ENCODE assay signal across 10 mouse cellular contexts in genomic region chr9:109899774-109900173, GRCm38 (mm10). TPM values are rescaled to one million over a fixed set of nuclear protein-coding genes. Genes with fewer than 3 reads are reported as not detected.
DNase-seq lines count a peak whose midpoint lies in the region; ATAC-seq lines count a peak whose summit lies in the region.
"Had no signal": no experiment of that assay in that cellular context is flagged by ENCODE, and none has a peak within 500 bp of the region (broad histone marks: within the 10 kb centered on the region; RNA-seq: fewer than 3 reads in every experiment).

No protein-coding gene starts in this region.

- 68% methylated on average over 8 of the region's 8 CpGs for WGBS in embryonic facial prominence, embryonic 10.5 days
- WGBS in heart, embryonic 16.5 days, result 48% methylated on average over 8 of the region's 8 CpGs

- peak; percentile 42 for DNase-seq in kidney, adult 18-20 months
- DNase-seq in kidney, adult 11 months, result no peak
- no peak for DNase-seq in embryonic facial prominence, embryonic 10.5 days (ENCODE audit: low spot score)
- DNase-seq in lung, postnatal 14 days, result peak; percentile 35
- no peak for DNase-seq in spleen, adult 18-20 months
- DNase-seq: cerebellum, postnatal 10 days had no signal

- peak overlapping the region; percentile 54 for H3K27ac ChIP-seq in embryonic facial prominence, embryonic 10.5 days (replicated peaks)
- H3K27ac ChIP-seq in heart, embryonic 16.5 days (ENCODE audit: low read length), result no peak overlapping the region
- H3K27ac ChIP-seq: limb, embryonic 13.5 days had no signal

- H3K27me3 ChIP-seq in embryonic facial prominence, embryonic 10.5 days (replicated peaks; ENCODE audit: low read depth, poor library complexity, severe bottlenecking), result no peaks in the 10 kb centered on the region
- no peaks in the 10 kb centered on the region for H3K27me3 ChIP-seq in heart, embryonic 16.5 days (ENCODE audit: control insufficient read depth, insufficient read depth, low read length)
- H3K27me3 ChIP-seq: limb, embryonic 13.5 days had no signal

- ATAC-seq in heart, embryonic 16.5 days (replicated peaks; ENCODE audit: extremely low read depth, insufficient read depth, low FRiP score), result no peak
- no peak for ATAC-seq in granulocyte monocyte progenitor cell, adult 5-6 weeks (replicated peaks; ENCODE audit: poor library complexity, severe bottlenecking)
- ATAC-seq: inflammation-experienced regulatory T-cells, adult 6 months had no signal

- no peak overlapping the region for H3K9ac ChIP-seq in heart, embryonic 16.5 days (ENCODE audit: low read length)
- H3K9ac ChIP-seq: limb, embryonic 13.5 days had no signal

- peaks cover 24% of the 10 kb centered on the region for H3K36me3 ChIP-seq in embryonic facial prominence, embryonic 10.5 days (replicated peaks)
- H3K36me3 ChIP-seq in heart, embryonic 16.5 days (ENCODE audit: control insufficient read depth, insufficient read depth), result no peaks in the 10 kb centered on the region

- peaks cover 14% of the 10 kb centered on the region for H3K4me1 ChIP-seq in embryonic facial prominence, embryonic 10.5 days
- peaks cover 16% of the 10 kb centered on the region for H3K4me1 ChIP-seq in heart, embryonic 16.5 days (ENCODE audit: control insufficient read depth, insufficient read depth, low read length)
- H3K4me1 ChIP-seq: limb, embryonic 13.5 days had no signal

- H3K4me3 ChIP-seq in embryonic facial prominence, embryonic 10.5 days, result no peak overlapping the region
- H3K4me3 ChIP-seq in heart, embryonic 16.5 days (ENCODE audit: low read length), result no peak overlapping the region
- H3K4me3 ChIP-seq: limb, embryonic 13.5 days had no signal

- no peaks in the 10 kb centered on the region for H3K9me3 ChIP-seq in embryonic facial prominence, embryonic 10.5 days
- no peaks in the 10 kb centered on the region for H3K9me3 ChIP-seq in heart, embryonic 16.5 days (replicated peaks; ENCODE audit: control insufficient read depth, low read length)
- H3K9me3 ChIP-seq: limb, embryonic 13.5 days had no signal

- 0 out of 2 replicates have a peak overlapping the region, but pooled peaks have one; percentile 19 for H3K4me2 ChIP-seq in heart, embryonic 16.5 days (ENCODE audit: low read depth, low read length)
- H3K4me2 ChIP-seq: limb, embryonic 13.5 days had no signal

RNA-seq across cellular contexts. Expression of gene Cdc25a, which starts 24.4 kb away (rescaled TPM):
- polyA plus RNA-seq in embryonic facial prominence, embryonic 10.5 days (2016; fragmentation: Nextera tagmentation; extraction: Ambion mirVana), result 46.7 and 47.0 TPM in 2 replicates
- 14.2 and 14.3 TPM in 2 replicates for polyA plus RNA-seq in heart, embryonic 16.5 days (2015; fragmentation: Nextera tagmentation; extraction: Ambion mirVana)
- total RNA-seq in granulocyte monocyte progenitor cell, adult 5-6 weeks (2014; fragmentation: Nextera tagmentation), result 45.1 and 52.5 TPM in 2 replicates
- total RNA-seq in granulocyte monocyte progenitor cell, adult 5-6 weeks (2017), result 50.6 and 54.4 TPM in 2 replicates

RNA-seq across cellular contexts. Expression of gene Map4, which starts 31.5 kb away (rescaled TPM):
- 48.5 and 61.7 TPM in 2 replicates for polyA plus RNA-seq in embryonic facial prominence, embryonic 10.5 days (2016; fragmentation: Nextera tagmentation; extraction: Ambion mirVana)
- 88.0 and 89.1 TPM in 2 replicates for polyA plus RNA-seq in heart, embryonic 16.5 days (2015; fragmentation: Nextera tagmentation; extraction: Ambion mirVana)
- total RNA-seq in granulocyte monocyte progenitor cell, adult 5-6 weeks (2014; fragmentation: Nextera tagmentation), result 33.3 and 42.6 TPM in 2 replicates
- 17.1 and 22.3 TPM in 2 replicates for total RNA-seq in granulocyte monocyte progenitor cell, adult 5-6 weeks (2017)

RNA-seq across cellular contexts. Expression of gene Camp, which starts 50.4 kb away (rescaled TPM):
- 0.20 TPM in 1 of 2 replicates, not detected in the other for polyA plus RNA-seq in embryonic facial prominence, embryonic 10.5 days (2016; fragmentation: Nextera tagmentation; extraction: Ambion mirVana)
- polyA plus RNA-seq in heart, embryonic 16.5 days (2015; fragmentation: Nextera tagmentation; extraction: Ambion mirVana), result 1.3 and 2.1 TPM in 2 replicates
- total RNA-seq in granulocyte monocyte progenitor cell, adult 5-6 weeks (2014; fragmentation: Nextera tagmentation), result 3.0 and 37.6 TPM in 2 replicates
- total RNA-seq in granulocyte monocyte progenitor cell, adult 5-6 weeks (2017), result 99.8 and 173 TPM in 2 replicates

Comparison
In these comparisons a context has a peak if more than half of its experiments do, and no peak if none do; other contexts are left out.
1. DNase-seq: peak in kidney, adult 18-20 months (single experiment) and lung, postnatal 14 days (single experiment); none in kidney, adult 11 months (single experiment), embryonic facial prominence, embryonic 10.5 days (single experiment) and spleen, adult 18-20 months (0 of 2).